Mouse (Mus musculus) small intestine, adult 2 months (tissue): ENCODE data around the gene Spag4.

Experiments used
- CTCF ChIP-seq: fragments of 200-500 bp; IDR thresholded peaks from 2 replicates; pipeline ENCODE4 v1.5.1; 2012; ENCODE audit warnings: low read depth, mild to moderate bottlenecking, control low read depth, inconsistent platforms, low read length, moderate library complexity, mixed read lengths; ENCODE audit not compliant: insufficient replicate concordance, insufficient read length; ENCODE audit errors: extremely low read depth
- POLR2A ChIP-seq: fragments of 200-500 bp; IDR thresholded peaks from 2 replicates; pipeline ENCODE4 v1.6.1; 2012; ENCODE audit warnings: low read depth, mild to moderate bottlenecking, control low read depth, inconsistent platforms, low read length, moderate library complexity

DNA sequence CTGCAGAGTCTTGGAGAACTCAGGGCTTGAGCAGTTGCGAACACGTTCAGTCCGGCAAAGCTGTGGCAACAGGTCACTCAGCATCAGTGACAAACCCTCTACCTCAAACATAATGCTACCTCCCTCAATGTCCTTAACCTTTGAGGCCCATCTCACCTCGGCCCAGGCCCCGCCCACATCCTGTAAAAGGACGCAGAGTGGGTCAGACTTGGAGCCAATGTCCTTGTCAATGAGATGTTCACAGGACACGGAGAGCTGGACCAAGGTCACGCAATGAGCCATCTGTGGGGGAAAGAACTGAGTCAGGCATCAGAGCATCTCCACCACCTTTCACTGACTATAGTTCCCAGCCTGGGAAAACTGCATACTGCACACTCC, 14.2 kb downstream of the Spag4 start:
- TF ChIP-seq CTCF (no peak), POLR2A (no peak)
